Mouse (Mus musculus): Measurements from ENCODE around the gene Adam17.

Gene Adam17

GRCm38 (mm10) chr12:21353681-21354080, 19.8 kb downstream of the Adam17 start:
- DNase-seq (ENCODE audit: extremely low spot score): no peak

- peak; percentile 12 for DNase-seq (ENCODE audit: extremely low spot score)
Observed at GRCm38 (mm10) chr12:21350113-21350876, 23.1 kb downstream of the Adam17 start.

GRCm38 (mm10) chr12:21346972-21347371, 26.5 kb downstream of the Adam17 start:
- DNase-seq (ENCODE audit: extremely low spot score): no peak

- no peak for DNase-seq (ENCODE audit: extremely low spot score)
Observed at GRCm38 (mm10) chr12:21340674-21341073, 32.8 kb downstream of the Adam17 start.

- no peak for DNase-seq (ENCODE audit: extremely low spot score)
Observed at GRCm38 (mm10) chr12:21337171-21337570, 36.3 kb downstream of the Adam17 start.

GRCm38 (mm10) chr12:21335869-21336268, 37.6 kb downstream of the Adam17 start:
- no peak for DNase-seq (ENCODE audit: extremely low spot score)

GRCm38 (mm10) chr12:21333766-21334165, 39.7 kb downstream of the Adam17 start:
- DNase-seq (ENCODE audit: extremely low spot score): no peak

- DNase-seq (ENCODE audit: extremely low spot score): no peak
Observed at GRCm38 (mm10) chr12:21333021-21333420, 40.4 kb downstream of the Adam17 start.

GRCm38 (mm10) chr12:21331711-21332110, 41.7 kb downstream of the Adam17 start:
- no peak for DNase-seq (ENCODE audit: extremely low spot score)

GRCm38 (mm10) chr12:21330961-21331576, 42.4 kb downstream of the Adam17 start:
- DNase-seq (ENCODE audit: extremely low spot score): no peak

GRCm38 (mm10) chr12:21329661-21330400, 43.6 kb downstream of the Adam17 start:
- DNase-seq (ENCODE audit: extremely low spot score): no peak

- no peak for DNase-seq (ENCODE audit: extremely low spot score)
Observed at GRCm38 (mm10) chr12:21326325-21326724, 47.1 kb downstream of the Adam17 start.

GRCm38 (mm10) chr12:21325266-21325665, 48.2 kb downstream of the Adam17 start:
- no peak for DNase-seq (ENCODE audit: extremely low spot score)

GRCm38 (mm10) chr12:21324101-21324500, 49.3 kb downstream of the Adam17 start:
- no peak for DNase-seq (ENCODE audit: extremely low spot score)

GRCm38 (mm10) chr12:21322856-21323255, 50.6 kb downstream of the Adam17 start:
- no peak for DNase-seq (ENCODE audit: extremely low spot score)

GRCm38 (mm10) chr12:21322296-21322695, 51.1 kb downstream of the Adam17 start:
- DNase-seq (ENCODE audit: extremely low spot score): no peak

- no peak for DNase-seq (ENCODE audit: extremely low spot score)
Observed at GRCm38 (mm10) chr12:21321170-21321569, 52.3 kb downstream of the Adam17 start.

GRCm38 (mm10) chr12:21320317-21320716, 53.1 kb downstream of the Adam17 start:
- no peak for DNase-seq (ENCODE audit: extremely low spot score)

- DNase-seq (ENCODE audit: extremely low spot score): peak; percentile 44
Observed at GRCm38 (mm10) chr12:21318143-21318895, 55.1 kb downstream of the Adam17 start.

- DNase-seq (ENCODE audit: extremely low spot score): peak; percentile 4
Observed at GRCm38 (mm10) chr12:21316869-21317265, 56.6 kb downstream of the Adam17 start.

- DNase-seq (ENCODE audit: extremely low spot score): peak; percentile 90
Observed at GRCm38 (mm10) chr12:21315923-21316868, 57.2 kb downstream of the Adam17 start, which contains the start of gene Iah1. Iah1 (plus strand) TSS chr12:21316389.

Data from embryo, embryonic 9.5 days (tissue).